Mouse (Mus musculus): ENCODE measurements around the gene Herc1. TPM values are rescaled to one million over a fixed set of nuclear protein-coding genes. Genes with fewer than 3 reads are reported as not detected.
A peak's percentile ranks its signal among the peaks of the same experiment; 100 is the strongest.

Gene Herc1
- polyA plus RNA-seq, 1 experiment from 2014 or later: 31.0 TPM

DNA sequence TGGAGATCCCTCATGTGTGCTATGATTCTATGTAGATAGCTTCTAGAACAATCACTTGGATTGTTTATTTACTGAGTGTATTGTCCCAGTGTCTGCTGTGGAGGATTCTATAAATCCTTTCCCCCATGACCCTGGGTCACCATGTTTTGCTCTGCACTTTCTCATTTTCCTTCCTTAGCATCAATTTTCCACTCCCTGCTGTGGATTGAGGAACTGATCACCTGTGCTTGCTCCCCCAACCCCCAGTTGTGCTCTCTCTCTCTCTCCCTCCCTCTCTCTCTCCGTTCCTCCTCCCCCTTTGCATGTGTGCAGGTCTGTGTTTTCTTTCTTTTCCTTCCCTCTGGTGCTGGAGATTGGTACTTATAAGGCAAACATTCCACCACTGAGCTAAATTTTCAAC is 10.5 kb upstream of the Herc1 start:
- ATAC-seq (replicated peaks; ENCODE audit: low FRiP score) (no peak), DNase-seq (ENCODE audit: low spot score) (no peak)
- no peak overlapping the region for H3K4me3 ChIP-seq (ENCODE audit: low read depth, low read length)
- H3K36me3 ChIP-seq (ENCODE audit: control insufficient read depth, insufficient read depth, low read length): no peaks in the 10 kb centered on the region
- H3K9ac ChIP-seq (ENCODE audit: low read depth, low read length): no peak overlapping the region
- H3K27ac ChIP-seq (ENCODE audit: low read depth, low read length): no peak overlapping the region
- no peak overlapping the region for H3K4me2 ChIP-seq
- 43% methylated on average over 1 of the region's 1 CpGs for WGBS
- H3K9me3 ChIP-seq (ENCODE audit: control insufficient read depth, low read length): no peaks in the 10 kb centered on the region
- peaks cover 5% of the 10 kb centered on the region for H3K4me1 ChIP-seq (replicated peaks; ENCODE audit: control insufficient read depth, insufficient read depth, low read length)
- no peaks in the 10 kb centered on the region for H3K27me3 ChIP-seq (replicated peaks; ENCODE audit: control insufficient read depth, insufficient read depth, low read length)

DNA sequence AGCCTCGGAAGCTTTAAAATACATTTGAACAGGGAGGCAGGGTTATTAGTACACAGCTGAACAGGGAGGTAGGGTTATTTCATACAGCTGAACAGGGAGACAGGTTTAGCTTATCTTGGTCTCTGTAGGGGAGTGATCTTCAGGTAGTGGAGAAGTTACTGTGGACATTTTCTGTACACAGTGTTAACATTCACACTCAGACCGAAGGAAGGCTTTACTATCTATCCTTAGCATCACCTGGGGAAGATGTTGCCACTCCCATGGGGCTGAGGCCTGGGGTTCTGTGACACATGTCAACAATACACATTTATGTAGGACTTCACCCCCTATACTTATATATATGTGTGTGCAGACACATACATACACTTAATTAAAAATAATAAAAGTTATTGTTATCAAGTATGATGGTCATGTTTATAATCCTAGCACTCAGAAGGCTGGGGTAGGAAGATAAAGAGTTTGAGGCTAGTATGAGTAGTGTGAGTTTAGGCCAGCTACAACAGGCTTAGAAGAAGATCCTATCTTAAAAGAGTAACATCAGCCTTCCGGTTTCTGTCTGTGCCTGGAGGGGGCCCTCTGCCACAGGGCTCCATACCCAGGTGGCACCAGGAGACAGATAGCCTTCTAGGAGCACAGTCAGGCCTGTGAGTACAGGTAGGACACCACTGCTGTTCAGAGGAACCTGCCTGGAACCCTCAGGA is 9.7 kb upstream of the Herc1 start:
- Histone ChIP-seq H3K9me3 (ENCODE audit: control insufficient read depth, low read length) (no peaks in the 10 kb centered on the region), H3K27ac (ENCODE audit: low read depth, low read length) (no peak overlapping the region), H3K4me2 (no peak overlapping the region), H3K9ac (ENCODE audit: low read depth, low read length) (no peak overlapping the region), H3K36me3 (ENCODE audit: control insufficient read depth, insufficient read depth, low read length) (no peaks in the 10 kb centered on the region), H3K4me3 (ENCODE audit: low read depth, low read length) (no peak overlapping the region), H3K4me1 (replicated peaks; ENCODE audit: control insufficient read depth, insufficient read depth, low read length) (peaks cover 5% of the 10 kb centered on the region), H3K27me3 (replicated peaks; ENCODE audit: control insufficient read depth, insufficient read depth, low read length) (no peaks in the 10 kb centered on the region)
- DNase-seq (ENCODE audit: low spot score) (no peak), ATAC-seq (replicated peaks; ENCODE audit: low FRiP score) (peak; percentile 63)
- WGBS: 55% methylated on average over 3 of the region's 3 CpGs

DNA sequence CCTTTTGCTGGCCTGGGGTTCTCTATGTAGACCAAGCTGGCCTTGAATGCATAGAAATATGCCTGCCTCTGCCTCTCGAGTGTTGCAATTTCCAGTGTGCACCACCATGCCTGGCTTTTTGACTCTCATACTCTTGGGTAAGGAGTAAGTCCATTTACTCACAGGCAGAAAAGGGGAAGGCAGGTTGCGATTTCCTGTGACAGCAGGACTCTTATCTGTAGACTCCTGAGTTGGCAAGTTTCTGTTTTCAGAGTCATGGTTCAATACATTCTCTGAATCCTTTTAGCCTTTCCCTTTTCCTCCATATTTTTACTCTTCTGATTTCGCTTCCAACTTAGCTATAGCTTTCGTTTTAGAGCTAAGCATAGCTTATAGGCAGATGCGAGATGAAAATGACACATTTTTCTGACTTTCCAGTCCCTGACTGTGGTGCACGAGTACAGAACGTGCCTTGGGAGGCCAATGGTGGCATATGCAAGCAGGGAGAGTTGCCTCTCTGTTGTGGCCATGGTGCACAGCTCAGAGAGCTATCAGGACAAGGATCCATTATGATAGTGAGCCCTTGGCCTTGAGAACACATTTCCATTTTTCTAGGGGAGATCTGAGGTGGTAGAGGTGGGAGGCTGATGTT is 2.7 kb upstream of the Herc1 start:
- DNase-seq (ENCODE audit: low spot score) (no peak), ATAC-seq (replicated peaks; ENCODE audit: low FRiP score) (no peak)
- 55% methylated on average over 7 of the region's 7 CpGs for WGBS
- Histone ChIP-seq H3K4me1 (replicated peaks; ENCODE audit: control insufficient read depth, insufficient read depth, low read length) (peaks cover 34% of the 10 kb centered on the region), H3K4me2 (peak overlapping the region; percentile 50), H3K27me3 (replicated peaks; ENCODE audit: control insufficient read depth, insufficient read depth, low read length) (no peaks in the 10 kb centered on the region), H3K4me3 (ENCODE audit: low read depth, low read length) (no peak overlapping the region), H3K36me3 (ENCODE audit: control insufficient read depth, insufficient read depth, low read length) (no peaks in the 10 kb centered on the region), H3K27ac (ENCODE audit: low read depth, low read length) (peak overlapping the region; percentile 44), H3K9me3 (ENCODE audit: control insufficient read depth, low read length) (no peaks in the 10 kb centered on the region), H3K9ac (ENCODE audit: low read depth, low read length) (no peak overlapping the region)

DNA sequence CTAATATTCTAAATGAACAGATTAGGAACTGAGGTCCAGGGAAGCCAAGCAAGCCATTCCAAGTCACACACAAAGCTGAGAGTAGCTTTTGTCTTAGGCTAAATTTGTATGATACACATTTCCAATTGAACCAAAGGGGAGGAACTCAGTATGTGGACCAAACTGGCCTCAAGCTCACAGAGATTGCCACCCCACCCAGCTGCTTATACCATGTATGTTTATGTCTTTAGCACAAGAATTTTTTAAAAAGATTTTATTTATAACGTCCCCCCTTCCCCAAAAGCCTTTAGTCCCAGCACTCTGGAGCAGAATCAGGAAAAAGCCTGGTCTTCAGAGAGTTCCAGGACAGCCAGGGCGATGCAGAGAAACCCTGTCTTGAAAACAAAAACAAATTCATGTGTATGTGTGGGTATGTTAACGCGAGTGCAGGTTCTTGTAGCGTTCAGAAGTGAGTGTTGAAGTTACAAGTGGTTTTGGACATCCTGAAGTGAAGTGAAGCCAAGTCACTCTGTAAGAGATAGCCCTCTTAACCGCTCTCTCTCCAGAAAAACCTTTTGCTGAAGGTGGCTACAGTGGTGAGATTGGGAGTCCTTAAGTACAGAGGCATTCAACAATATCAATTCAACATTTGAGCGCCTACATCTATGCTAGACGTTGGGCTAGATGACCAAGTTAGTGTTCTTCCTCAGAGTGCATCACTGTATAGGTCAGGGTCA is 948 bp upstream of the Herc1 start:
- peaks cover 34% of the 10 kb centered on the region for H3K4me1 ChIP-seq (replicated peaks; ENCODE audit: control insufficient read depth, insufficient read depth, low read length)
- DNase-seq (ENCODE audit: low spot score) (no peak), ATAC-seq (replicated peaks; ENCODE audit: low FRiP score) (peak; percentile 67)

DNA sequence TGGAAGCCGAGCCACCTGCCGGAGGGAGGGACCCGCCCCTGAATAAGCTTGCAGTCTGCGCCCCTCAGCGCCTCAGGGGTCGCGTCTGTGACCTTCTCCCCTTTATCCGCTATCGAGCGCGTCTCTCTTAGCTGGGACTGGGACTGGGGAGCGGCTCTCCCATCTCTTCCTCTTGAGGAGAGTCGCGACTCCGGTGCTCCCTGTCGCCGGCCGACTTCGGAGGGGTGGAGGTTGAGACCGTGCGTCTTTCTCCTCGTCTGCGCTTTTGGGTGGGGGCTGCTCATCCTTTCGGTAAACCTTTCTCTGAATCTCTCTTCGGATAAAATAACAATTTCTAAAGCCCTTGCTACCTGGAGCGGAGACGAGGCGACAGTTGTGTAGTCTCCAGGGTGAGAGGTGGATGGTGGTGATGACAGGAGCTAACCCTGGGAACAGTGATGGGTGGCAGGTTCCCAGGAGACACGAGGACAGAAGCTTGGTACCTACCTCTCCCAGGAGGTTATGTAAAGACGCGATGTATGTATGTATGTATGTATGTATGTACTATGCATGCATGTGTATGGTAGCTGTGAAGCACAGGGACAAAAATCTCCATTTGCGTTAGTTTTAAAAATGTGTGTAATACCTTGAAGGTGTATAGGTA is 659 bp downstream of the Herc1 start:
- Histone ChIP-seq H3K9me3 (ENCODE audit: control insufficient read depth, low read length) (no peaks in the 10 kb centered on the region), H3K36me3 (ENCODE audit: control insufficient read depth, insufficient read depth, low read length) (no peaks in the 10 kb centered on the region), H3K27me3 (replicated peaks; ENCODE audit: control insufficient read depth, insufficient read depth, low read length) (no peaks in the 10 kb centered on the region), H3K4me2 (peak overlapping the region; percentile 95), H3K27ac (ENCODE audit: low read depth, low read length) (peak overlapping the region; percentile 99), H3K4me1 (replicated peaks; ENCODE audit: control insufficient read depth, insufficient read depth, low read length) (peaks cover 34% of the 10 kb centered on the region), H3K4me3 (ENCODE audit: low read depth, low read length) (peak overlapping the region; percentile 98), H3K9ac (ENCODE audit: low read depth, low read length) (peak overlapping the region; percentile 97)
- DNase-seq (ENCODE audit: low spot score) (no peak), ATAC-seq (replicated peaks; ENCODE audit: low FRiP score) (peak; percentile 38)
- 1% methylated on average over 32 of the region's 32 CpGs for WGBS

More for the DNA sequence above, 948 bp upstream of the Herc1 start:
- Histone ChIP-seq H3K9ac (ENCODE audit: low read depth, low read length) (peak overlapping the region; percentile 97), H3K27me3 (replicated peaks; ENCODE audit: control insufficient read depth, insufficient read depth, low read length) (no peaks in the 10 kb centered on the region), H3K4me3 (ENCODE audit: low read depth, low read length) (peak overlapping the region; percentile 98), H3K36me3 (ENCODE audit: control insufficient read depth, insufficient read depth, low read length) (no peaks in the 10 kb centered on the region), H3K9me3 (ENCODE audit: control insufficient read depth, low read length) (no peaks in the 10 kb centered on the region), H3K4me2 (peak overlapping the region; percentile 95), H3K27ac (ENCODE audit: low read depth, low read length) (peak overlapping the region; percentile 99)
- WGBS: 28% methylated on average over 8 of the region's 8 CpGs

DNA sequence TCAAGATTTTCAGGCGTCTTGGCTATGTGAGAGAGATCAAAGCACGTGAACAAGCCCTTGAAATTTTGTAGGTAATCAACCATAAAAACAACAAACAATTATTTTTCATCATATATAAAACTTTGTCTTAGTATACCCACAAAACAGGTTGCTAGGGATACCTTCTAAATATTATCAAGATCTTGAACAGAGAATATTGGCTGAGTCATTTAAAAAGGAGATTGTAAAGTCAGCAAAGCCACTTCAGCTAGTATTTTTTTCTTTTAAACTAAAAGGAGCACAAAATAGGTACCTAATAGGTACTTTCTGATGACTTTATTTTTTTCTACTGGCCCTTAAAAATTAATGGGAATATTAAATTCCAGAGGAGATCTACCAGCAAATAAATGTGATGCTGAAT is 2.5 kb downstream of the Herc1 start:
- no peak overlapping the region for H3K9ac ChIP-seq (ENCODE audit: low read depth, low read length)
- peaks cover 26% of the 10 kb centered on the region for H3K4me1 ChIP-seq (replicated peaks; ENCODE audit: control insufficient read depth, insufficient read depth, low read length)
- H3K9me3 ChIP-seq (ENCODE audit: control insufficient read depth, low read length): no peaks in the 10 kb centered on the region
- DNase-seq (ENCODE audit: low spot score) (no peak), ATAC-seq (replicated peaks; ENCODE audit: low FRiP score) (no peak)
- H3K4me2 ChIP-seq: peak overlapping the region; percentile 95
- no peak overlapping the region for H3K27ac ChIP-seq (ENCODE audit: low read depth, low read length)
- no peaks in the 10 kb centered on the region for H3K36me3 ChIP-seq (ENCODE audit: control insufficient read depth, insufficient read depth, low read length)
- no peaks in the 10 kb centered on the region for H3K27me3 ChIP-seq (replicated peaks; ENCODE audit: control insufficient read depth, insufficient read depth, low read length)
- H3K4me3 ChIP-seq (ENCODE audit: low read depth, low read length): peak overlapping the region; percentile 98; the same call in 1 of the 2 replicates
- WGBS: 69% methylated on average over 2 of the region's 2 CpGs

DNA sequence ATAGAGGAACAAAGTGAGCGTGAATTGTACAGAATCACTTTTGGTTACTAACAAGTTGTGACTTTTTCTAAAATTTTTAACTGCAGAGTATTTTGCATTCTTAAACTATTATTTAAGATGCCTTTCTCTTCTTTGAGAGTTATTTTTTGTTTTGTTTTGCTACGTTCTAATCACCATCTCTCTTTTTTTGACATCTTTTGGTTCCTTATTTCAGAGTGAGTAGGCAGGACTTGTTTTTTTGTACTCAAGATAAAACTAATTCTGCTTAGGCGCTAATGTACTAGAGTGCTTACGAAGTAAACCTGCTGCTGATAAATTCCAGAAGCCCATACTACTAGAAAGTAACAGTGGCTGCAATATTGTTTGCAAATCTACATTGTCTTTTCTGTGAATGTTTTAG is 8.9 kb downstream of the Herc1 start:
- Histone ChIP-seq H3K9me3 (ENCODE audit: control insufficient read depth, low read length) (no peaks in the 10 kb centered on the region), H3K4me1 (replicated peaks; ENCODE audit: control insufficient read depth, insufficient read depth, low read length) (peaks cover 11% of the 10 kb centered on the region), H3K4me3 (ENCODE audit: low read depth, low read length) (no peak overlapping the region), H3K36me3 (ENCODE audit: control insufficient read depth, insufficient read depth, low read length) (no peaks in the 10 kb centered on the region), H3K9ac (ENCODE audit: low read depth, low read length) (no peak overlapping the region), H3K27me3 (replicated peaks; ENCODE audit: control insufficient read depth, insufficient read depth, low read length) (no peaks in the 10 kb centered on the region), H3K27ac (ENCODE audit: low read depth, low read length) (no peak overlapping the region), H3K4me2 (no peak overlapping the region)
- DNase-seq (ENCODE audit: low spot score): no peak
- 64% methylated on average over 4 of the region's 4 CpGs for WGBS
- ATAC-seq (replicated peaks; ENCODE audit: low FRiP score): no peak

DNA sequence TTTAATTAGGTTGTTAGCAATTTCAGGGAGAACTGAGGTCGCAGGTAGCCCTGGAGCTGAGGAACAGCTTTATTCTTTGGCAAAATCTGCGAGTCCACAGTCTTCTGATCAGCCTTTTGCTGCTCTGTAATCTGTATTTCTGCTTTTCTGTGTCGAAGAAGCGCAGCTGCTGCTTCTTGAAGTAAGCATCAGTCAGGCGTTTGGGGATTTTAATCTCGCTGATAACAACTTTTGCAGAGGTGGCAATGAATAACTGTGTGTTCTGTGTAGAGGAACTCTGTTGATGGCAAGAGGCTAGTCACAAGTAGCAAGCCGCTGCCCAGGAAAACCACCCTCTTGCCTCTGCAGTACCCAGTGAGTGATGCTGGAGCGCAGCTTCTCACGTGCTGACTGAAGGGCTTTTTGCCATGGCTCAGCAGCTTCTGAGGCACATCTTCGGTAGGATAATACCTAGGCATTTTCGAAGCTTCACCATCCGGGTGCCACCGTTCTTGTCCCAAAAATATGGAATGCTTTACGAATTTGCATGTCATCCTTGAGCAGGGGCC is 10.0 kb downstream of the Herc1 start:
- WGBS: 74% methylated on average over 14 of the region's 14 CpGs
- no peak overlapping the region for H3K4me3 ChIP-seq (ENCODE audit: low read depth, low read length)
- no peak overlapping the region for H3K9ac ChIP-seq (ENCODE audit: low read depth, low read length)
- no peaks in the 10 kb centered on the region for H3K9me3 ChIP-seq (ENCODE audit: control insufficient read depth, low read length)
- ATAC-seq (replicated peaks; ENCODE audit: low FRiP score) (no peak), DNase-seq (ENCODE audit: low spot score) (no peak)
- no peaks in the 10 kb centered on the region for H3K36me3 ChIP-seq (ENCODE audit: control insufficient read depth, insufficient read depth, low read length)
- H3K27ac ChIP-seq (ENCODE audit: low read depth, low read length): no peak overlapping the region
- no peak overlapping the region for H3K4me2 ChIP-seq
- no peaks in the 10 kb centered on the region for H3K27me3 ChIP-seq (replicated peaks; ENCODE audit: control insufficient read depth, insufficient read depth, low read length)
- peaks cover 11% of the 10 kb centered on the region for H3K4me1 ChIP-seq (replicated peaks; ENCODE audit: control insufficient read depth, insufficient read depth, low read length)

Measured in liver, embryonic 11.5 days (tissue).